Mouse (Mus musculus) gastrocnemius, adult 8-10 months (tissue): ENCODE data around the gene Tac4. TPM values are rescaled to one million over a fixed set of nuclear protein-coding genes. Genes with fewer than 3 reads are reported as not detected.
A peak's percentile ranks its signal among the peaks of the same experiment; 100 is the strongest.

Source experiments
- DNase-seq, 2 experiments: peaks; one replicate each; pipeline ENCODE4 v3.0.0; 2022; ENCODE audit warnings: low spot score in 2 of 2
- total RNA-seq, 4 experiments: library from RNA; stranded (reverse); gene quantifications; 2 replicates each; pipeline ENCODE4 v1.2.4; 2022

Tac4 gene
- total RNA-seq, 4 experiments from 2014 or later: not detected

- peak; percentile 82 to 85 for DNase-seq
Observed at GRCm38 (mm10) chr11:95259088-95259849, 2.1 kb upstream of the Tac4 start.

DNA sequence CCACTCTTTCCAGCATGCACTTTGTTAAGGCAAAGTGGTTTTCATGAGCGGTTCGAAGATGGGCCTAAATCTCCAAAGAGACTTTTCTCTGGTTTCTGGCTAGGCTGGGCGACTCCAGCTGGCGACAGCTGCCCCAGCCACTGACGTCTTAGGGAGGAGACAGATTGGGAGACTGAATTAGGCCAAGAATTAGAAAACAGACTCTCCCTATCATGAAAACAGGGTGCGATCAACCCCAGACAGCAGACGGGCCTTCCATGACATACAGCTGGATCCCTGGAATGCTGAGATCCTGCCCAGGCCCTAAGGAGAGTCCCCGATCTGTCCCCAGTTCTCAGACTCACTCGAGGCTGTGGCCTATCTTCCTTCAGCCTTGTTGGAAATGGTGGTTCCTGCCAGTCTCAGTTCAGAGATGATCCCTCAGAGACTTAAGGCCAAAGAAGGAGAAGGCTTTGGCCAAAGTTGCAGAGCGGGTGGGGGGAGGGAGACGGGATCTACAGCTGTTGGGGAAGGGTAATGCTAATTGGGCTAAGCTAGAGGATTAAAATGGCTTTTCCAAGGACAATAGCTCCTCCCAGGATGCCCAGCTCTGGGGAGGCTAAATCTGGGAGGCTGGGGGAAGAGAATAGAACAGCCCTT is 2.6 kb downstream of the Tac4 start:
- no peak for DNase-seq

DNA sequence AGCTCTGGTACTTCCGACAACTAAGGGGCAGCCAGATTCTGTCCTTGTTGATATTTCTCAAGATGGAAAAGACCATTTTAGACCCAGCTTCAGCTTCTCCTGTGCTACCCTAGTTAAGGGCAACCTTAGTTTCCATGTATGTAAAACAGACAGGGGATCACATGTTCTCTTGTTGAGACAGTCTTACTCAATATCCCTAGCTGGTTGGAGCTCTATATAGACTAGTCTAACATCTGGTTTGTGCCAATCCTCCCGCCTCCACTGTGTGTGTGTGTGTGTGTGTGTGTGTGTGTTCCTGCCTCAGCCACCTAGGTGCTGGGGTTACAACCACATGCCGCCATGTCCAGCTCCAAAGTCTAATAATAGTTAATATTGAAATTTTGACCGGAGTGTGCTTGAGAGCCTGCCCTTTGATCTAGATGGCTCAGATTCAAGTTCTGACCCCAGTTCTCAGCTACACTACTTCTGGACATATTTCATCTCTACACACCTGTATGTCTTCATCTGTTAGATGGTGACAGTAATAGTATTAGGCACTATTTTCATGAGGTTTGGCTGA is 3.2 kb downstream of the Tac4 start:
- DNase-seq: no peak

- no peak for DNase-seq
Observed at GRCm38 (mm10) chr11:95266540-95267245, 5.4 kb downstream of the Tac4 start.

DNA sequence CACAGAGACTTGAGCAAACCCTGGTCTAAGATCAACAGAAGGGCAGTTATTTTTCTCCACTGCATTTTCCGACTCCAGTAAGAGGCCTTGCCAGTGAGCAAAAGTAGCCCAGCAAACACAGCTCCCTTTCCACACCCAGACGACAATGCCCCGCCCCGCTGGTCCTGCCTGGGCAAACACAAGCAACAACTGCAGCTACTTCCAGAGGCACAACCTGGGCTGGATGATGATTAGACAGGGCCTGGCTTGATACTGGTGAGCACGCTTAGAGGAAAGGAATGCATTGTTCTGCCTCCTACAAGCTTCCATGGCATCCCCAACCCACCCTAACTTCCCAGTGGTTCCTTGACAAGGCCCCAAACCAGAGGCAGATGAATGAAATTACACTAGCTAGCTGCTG is 12.3 kb downstream of the Tac4 start:
- no peak for DNase-seq

GRCm38 (mm10) chr11:95274613-95275012 is 13.3 kb downstream of the Tac4 start:
- DNase-seq: no peak

DNA sequence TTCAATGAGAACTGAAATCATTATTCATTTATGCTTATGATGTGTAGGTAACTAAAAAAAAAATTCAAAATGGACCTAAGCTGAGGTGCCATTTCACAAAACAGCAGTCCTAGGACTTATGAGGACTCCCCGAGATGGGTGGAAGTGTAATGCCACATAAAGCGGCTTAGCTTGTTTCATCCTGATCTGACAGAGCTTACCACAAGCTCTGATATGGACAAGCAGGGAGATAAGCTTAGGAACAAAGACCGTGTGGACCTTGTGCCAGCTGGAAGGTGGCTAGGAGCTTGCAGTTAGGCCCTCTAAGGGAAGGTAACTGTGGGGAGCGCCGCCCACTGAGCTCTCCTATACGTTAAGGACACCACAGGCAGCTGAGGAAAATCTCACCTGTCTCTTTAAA is 14.7 kb downstream of the Tac4 start:
- no peak for DNase-seq

GRCm38 (mm10) chr11:95279061-95279659 is 17.8 kb downstream of the Tac4 start:
- DNase-seq: no peak

- no peak for DNase-seq
Observed at GRCm38 (mm10) chr11:95282331-95282730, 21.0 kb downstream of the Tac4 start.

DNA sequence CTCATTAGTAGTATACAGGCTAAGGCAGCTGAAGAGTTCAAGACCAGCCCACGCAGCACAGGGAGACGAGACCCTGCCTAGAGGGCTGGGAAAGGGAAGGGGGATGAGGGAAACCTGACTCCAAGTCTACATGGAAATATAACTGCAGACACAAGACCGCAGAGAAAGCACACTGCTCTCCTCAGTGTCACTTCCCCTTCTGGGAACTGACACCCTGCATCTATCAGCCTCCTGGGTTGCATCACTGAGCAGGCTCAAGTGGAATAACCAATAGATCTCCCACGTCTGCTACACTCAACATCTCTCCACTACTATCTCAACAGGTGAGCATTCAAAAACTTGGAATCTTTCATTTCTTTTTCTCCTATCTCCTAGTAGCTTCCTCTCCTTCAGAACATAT is 30.7 kb downstream of the Tac4 start:
- no peak for DNase-seq

DNA sequence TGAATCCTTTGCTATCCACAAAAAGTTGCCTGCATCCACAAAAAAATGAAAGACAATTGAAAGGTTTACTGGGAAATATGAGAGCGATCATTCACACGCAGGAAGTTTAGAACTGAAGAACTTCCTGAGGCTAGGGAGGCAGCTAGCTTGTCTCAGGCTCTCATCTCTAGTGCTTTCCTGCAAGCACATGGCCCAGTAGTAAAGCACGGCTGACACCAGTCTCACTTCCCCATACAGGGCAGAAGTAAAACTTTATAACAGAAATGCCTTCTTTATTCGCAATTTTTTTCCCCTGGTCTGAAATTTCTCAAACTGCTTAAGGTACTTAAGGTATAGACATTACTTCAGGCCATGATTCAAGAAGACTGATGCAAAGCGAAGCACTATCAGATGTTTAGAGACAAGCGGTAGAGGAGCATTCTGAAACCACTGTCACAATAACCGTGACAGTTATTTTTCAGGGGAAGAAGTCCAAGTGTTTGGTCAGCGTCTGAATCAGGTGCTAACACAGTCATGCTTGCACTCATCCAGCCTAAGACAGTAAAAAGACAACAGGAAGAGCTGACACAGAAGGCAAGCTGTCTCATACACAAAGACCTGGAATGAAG is 31.8 kb downstream of the Tac4 start:
- no peak for DNase-seq

GRCm38 (mm10) chr11:95295736-95296135 is 34.4 kb downstream of the Tac4 start:
- DNase-seq: no peak

DNA sequence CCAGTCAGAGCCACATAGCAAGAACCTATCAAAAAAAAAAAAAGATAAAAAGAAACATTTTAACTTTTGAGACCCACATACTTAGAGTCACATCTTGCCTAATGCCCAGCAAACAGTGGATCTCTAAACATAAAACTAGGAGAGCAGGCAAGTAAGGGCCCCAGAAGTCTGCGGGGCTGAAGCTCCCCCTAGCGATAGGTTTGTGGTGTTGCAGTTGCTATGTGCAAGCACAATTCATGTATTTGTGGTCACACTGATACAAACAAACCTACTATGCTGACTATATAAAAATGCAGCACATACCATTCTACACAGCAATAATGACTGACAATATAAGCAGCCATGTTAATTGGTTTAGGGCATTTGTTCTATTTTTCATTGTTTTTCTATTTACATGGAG is 36.8 kb downstream of the Tac4 start:
- DNase-seq: no peak

DNA sequence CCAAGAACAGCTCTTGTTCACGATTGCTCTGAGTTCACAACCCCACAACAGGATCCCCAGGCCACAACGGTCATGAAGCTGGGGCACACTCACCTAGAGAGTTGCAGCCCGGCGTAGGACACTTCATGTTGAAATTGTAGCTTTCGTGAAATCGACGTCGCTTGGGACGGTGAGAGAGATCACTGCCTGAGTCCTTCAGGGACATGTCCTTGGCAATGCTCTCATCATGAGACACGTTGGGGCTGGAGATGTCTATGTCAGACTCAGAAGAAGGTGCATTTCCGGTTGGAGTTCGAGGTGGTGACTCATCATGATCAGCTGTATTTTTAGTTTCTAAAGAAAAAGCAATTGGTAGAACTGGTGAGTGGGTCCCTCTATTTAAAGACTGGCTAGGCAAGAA is 38.6 kb downstream of the Tac4 start:
- DNase-seq: no peak

DNA sequence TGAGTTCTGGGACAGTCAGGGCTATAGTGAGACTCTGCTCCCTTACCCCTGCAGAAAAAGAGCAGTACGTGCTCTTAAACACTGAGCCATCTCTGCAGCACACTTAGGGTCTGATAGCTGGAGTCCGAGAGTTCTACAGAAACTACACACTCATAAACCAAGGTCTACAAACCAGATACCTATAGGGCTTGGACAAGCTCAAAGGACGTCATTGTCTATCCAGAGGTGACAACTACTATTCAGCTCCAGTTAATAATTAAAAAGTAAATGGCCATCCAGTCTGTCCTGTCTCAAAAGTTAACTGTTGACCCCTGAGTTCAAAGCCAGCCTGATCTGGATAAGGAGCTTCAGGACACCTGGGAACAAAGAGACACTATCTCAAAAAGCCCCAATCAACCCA is 40.4 kb downstream of the Tac4 start:
- DNase-seq: no peak

DNA sequence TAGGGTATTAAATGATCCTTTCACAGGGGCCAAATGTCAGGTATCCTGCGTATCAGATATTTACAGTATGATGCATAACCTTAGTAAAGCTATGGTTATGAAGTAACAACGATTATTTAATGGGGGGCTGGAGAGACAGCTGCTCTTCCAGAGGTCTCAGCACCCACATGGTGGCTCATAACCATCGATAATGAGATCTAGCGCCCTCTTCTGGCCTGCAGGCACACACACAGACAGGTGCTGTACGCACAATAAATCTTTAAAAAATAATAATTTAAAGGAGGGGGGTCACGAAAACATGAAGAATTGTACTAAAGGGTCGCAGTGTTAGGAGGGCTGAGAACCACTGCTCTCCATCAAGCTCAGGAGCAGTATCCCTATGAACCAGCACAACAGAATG is 44.3 kb downstream of the Tac4 start:
- no peak for DNase-seq

DNA sequence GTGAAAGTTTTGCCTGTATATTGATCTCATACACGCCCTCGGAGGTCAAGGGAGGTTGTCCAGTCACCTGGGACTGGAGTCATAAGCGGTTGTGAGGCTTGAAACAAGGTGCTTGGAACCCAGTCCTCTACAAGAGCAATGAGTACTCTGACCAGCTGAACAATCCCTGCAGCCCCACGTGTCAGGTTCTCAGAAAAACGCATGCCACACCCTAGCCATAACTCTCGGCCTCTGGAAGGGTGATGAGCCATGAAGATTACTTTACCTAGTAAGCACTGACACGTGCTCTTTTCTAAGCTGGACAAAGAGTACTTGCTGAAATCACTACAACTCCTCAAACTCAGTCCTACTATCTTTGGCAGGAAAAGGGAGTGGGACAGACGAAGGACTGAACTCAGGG is 46.2 kb downstream of the Tac4 start:
- DNase-seq: no peak

DNA sequence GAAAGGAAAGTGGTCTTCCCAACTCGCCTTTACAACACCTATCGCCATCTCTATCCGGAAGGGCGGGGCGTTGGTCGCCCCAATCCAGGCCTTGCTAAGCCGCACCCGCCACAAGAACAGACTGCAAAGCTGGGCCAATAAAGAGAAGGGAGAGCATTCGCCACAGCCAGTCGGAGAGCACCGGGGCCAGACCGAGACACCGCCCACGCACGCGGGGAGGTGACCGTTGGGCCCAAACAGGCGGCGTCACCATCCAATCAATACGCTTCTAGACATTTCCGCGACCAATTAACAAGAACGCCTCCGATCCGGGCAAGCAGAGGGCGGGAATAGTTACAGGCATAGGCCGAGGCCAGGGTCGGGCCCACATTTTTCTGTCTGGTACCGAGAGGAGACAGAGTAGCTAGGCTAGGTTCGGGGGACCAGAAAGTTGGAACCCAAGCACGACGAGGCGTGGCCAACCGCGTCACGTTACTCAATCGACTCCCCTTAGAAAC is 48.2 kb downstream of the Tac4 start:
- DNase-seq: peak; percentile 96 to 97

DNA sequence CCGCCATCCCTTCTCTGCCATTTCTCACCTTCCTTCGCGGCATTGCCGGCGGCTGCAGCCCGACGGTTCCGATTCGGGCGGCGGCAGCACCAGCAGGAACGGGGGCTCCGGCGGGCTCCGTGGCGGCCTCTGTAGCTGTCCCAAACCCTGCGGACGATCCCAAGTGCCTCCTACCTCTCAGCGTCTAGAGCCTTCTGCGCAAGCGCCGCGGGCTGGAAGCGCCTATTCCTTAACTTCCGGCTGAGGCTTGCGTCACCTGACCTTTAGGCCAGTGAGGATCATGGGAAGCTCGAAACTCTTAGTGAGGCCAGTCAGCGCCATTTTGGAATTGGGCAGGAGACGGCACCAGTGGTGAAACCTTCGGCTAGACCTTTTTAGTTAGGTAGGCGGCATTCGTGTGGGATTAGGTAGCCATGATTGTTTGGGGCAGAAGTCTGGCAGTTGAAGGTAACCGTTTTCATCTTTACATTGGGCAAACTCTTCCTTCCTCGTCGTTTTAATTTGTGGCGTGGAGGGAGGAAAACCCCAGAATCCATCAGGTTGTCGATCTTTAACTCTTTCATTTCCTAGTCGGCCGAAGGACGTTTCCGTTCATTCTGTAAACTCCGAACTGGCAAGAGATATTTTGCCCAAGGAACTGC is 48.8 kb downstream of the Tac4 start, which contains the start of gene Kat7:
TSS of gene Kat7 (minus strand) at position 240 of the 641 bp plus-strand sequence.
- DNase-seq: peak; percentile 95 to 97

- no peak for DNase-seq
Observed at GRCm38 (mm10) chr11:95310648-95311424, 49.5 kb downstream of the Tac4 start.
